Mouse (Mus musculus): ENCODE measurements at regions not wholly inside any gene's neighbourhood (a gene's known extent, or its start where the extent isn't known, plus 50 kb on each side); places are given as distances from the start of the nearest gene placed in this dataset.
A peak's percentile ranks its signal among the peaks of the same experiment; 100 is the strongest.

- Histone ChIP-seq H3K9me3 (ENCODE audit: low read length) (no peaks in the 10 kb centered on the region), H3K27me3 (ENCODE audit: insufficient read depth, low read length) (no peaks in the 10 kb centered on the region), H3K36me3 (ENCODE audit: insufficient read depth, low read length) (no peaks in the 10 kb centered on the region), H3K4me3 (replicated peaks; ENCODE audit: low read length) (no peak overlapping the region), H3K4me1 (replicated peaks; ENCODE audit: low read depth, low read length) (no peaks in the 10 kb centered on the region)
- TF ChIP-seq CTCF (conservative IDR thresholded peaks at IDR 0.05; ENCODE audit: low read length) (no peak), NANOG (IDR thresholded peaks at IDR 0.05; ENCODE audit: borderline replicate concordance, low read length) (no peak), POU5F1 (IDR thresholded peaks at IDR 0.05; ENCODE audit: borderline replicate concordance, low read length) (no peak)
Observed at GRCm38 (mm10) chr2:174178801-174179200, 68.7 kb downstream of the Npepl1 start.

GRCm38 (mm10) chr2:174184797-174185196 lies 74.6 kb downstream of the Npepl1 start:
- TF ChIP-seq POU5F1 (IDR thresholded peaks at IDR 0.05; ENCODE audit: borderline replicate concordance, low read length) (no peak), NANOG (IDR thresholded peaks at IDR 0.05; ENCODE audit: borderline replicate concordance, low read length) (no peak), CTCF (conservative IDR thresholded peaks at IDR 0.05; ENCODE audit: low read length) (no peak)
- Histone ChIP-seq H3K36me3 (ENCODE audit: insufficient read depth, low read length) (no peaks in the 10 kb centered on the region), H3K9me3 (ENCODE audit: low read length) (no peaks in the 10 kb centered on the region)

GRCm38 (mm10) chr2:174191071-174191470 lies 80.9 kb downstream of the Npepl1 start:
- H3K4me3 ChIP-seq (replicated peaks; ENCODE audit: low read length): no peak overlapping the region
- H3K36me3 ChIP-seq (ENCODE audit: insufficient read depth, low read length): no peaks in the 10 kb centered on the region
- TF ChIP-seq CTCF (conservative IDR thresholded peaks at IDR 0.05; ENCODE audit: low read length) (no peak), NANOG (IDR thresholded peaks at IDR 0.05; ENCODE audit: borderline replicate concordance, low read length) (no peak), POU5F1 (IDR thresholded peaks at IDR 0.05; ENCODE audit: borderline replicate concordance, low read length) (no peak)
- peaks cover 26% of the 10 kb centered on the region for H3K27me3 ChIP-seq (ENCODE audit: insufficient read depth, low read length)
- H3K9me3 ChIP-seq (ENCODE audit: low read length): no peaks in the 10 kb centered on the region
- no peaks in the 10 kb centered on the region for H3K4me1 ChIP-seq (replicated peaks; ENCODE audit: low read depth, low read length)

More at GRCm38 (mm10) chr2:174184797-174185196, 74.6 kb downstream of the Npepl1 start:
- H3K27me3 ChIP-seq (ENCODE audit: insufficient read depth, low read length): peaks cover 9% of the 10 kb centered on the region
- no peak overlapping the region for H3K4me3 ChIP-seq (replicated peaks; ENCODE audit: low read length)
- H3K4me1 ChIP-seq (replicated peaks; ENCODE audit: low read depth, low read length): no peaks in the 10 kb centered on the region

- H3K27me3 ChIP-seq (ENCODE audit: insufficient read depth, low read length): peaks cover 25% of the 10 kb centered on the region
Observed at GRCm38 (mm10) chr2:174191516-174191915, 81.4 kb downstream of the Npepl1 start.

GRCm38 (mm10) chr2:174192026-174192425 lies 81.9 kb downstream of the Npepl1 start:
- Histone ChIP-seq H3K36me3 (ENCODE audit: insufficient read depth, low read length) (no peaks in the 10 kb centered on the region), H3K27me3 (ENCODE audit: insufficient read depth, low read length) (peaks cover 23% of the 10 kb centered on the region), H3K9me3 (ENCODE audit: low read length) (no peaks in the 10 kb centered on the region), H3K4me3 (replicated peaks; ENCODE audit: low read length) (no peak overlapping the region), H3K4me1 (replicated peaks; ENCODE audit: low read depth, low read length) (peaks cover 7% of the 10 kb centered on the region)
- TF ChIP-seq CTCF (conservative IDR thresholded peaks at IDR 0.05; ENCODE audit: low read length) (no peak), NANOG (IDR thresholded peaks at IDR 0.05; ENCODE audit: borderline replicate concordance, low read length) (no peak), POU5F1 (IDR thresholded peaks at IDR 0.05; ENCODE audit: borderline replicate concordance, low read length) (no peak)

More at GRCm38 (mm10) chr2:174191516-174191915, 81.4 kb downstream of the Npepl1 start:
- Histone ChIP-seq H3K4me1 (replicated peaks; ENCODE audit: low read depth, low read length) (peaks cover 2% of the 10 kb centered on the region), H3K4me3 (replicated peaks; ENCODE audit: low read length) (no peak overlapping the region), H3K36me3 (ENCODE audit: insufficient read depth, low read length) (no peaks in the 10 kb centered on the region), H3K9me3 (ENCODE audit: low read length) (no peaks in the 10 kb centered on the region)
- TF ChIP-seq NANOG (IDR thresholded peaks at IDR 0.05; ENCODE audit: borderline replicate concordance, low read length): no peak
- TF ChIP-seq POU5F1 (IDR thresholded peaks at IDR 0.05; ENCODE audit: borderline replicate concordance, low read length): no peak
- TF ChIP-seq CTCF (conservative IDR thresholded peaks at IDR 0.05; ENCODE audit: low read length): no peak

GRCm38 (mm10) chr2:174193506-174193905 lies 83.4 kb downstream of the Npepl1 start:
- H3K4me3 ChIP-seq (replicated peaks; ENCODE audit: low read length): no peak overlapping the region
- no peaks in the 10 kb centered on the region for H3K9me3 ChIP-seq (ENCODE audit: low read length)
- H3K36me3 ChIP-seq (ENCODE audit: insufficient read depth, low read length): no peaks in the 10 kb centered on the region
- peaks cover 27% of the 10 kb centered on the region for H3K27me3 ChIP-seq (ENCODE audit: insufficient read depth, low read length)
- H3K4me1 ChIP-seq (replicated peaks; ENCODE audit: low read depth, low read length): peaks cover 16% of the 10 kb centered on the region
- TF ChIP-seq CTCF (conservative IDR thresholded peaks at IDR 0.05; ENCODE audit: low read length) (no peak), POU5F1 (IDR thresholded peaks at IDR 0.05; ENCODE audit: borderline replicate concordance, low read length) (no peak), NANOG (IDR thresholded peaks at IDR 0.05; ENCODE audit: borderline replicate concordance, low read length) (no peak)

GRCm38 (mm10) chr2:174195651-174196050 lies 85.5 kb downstream of the Npepl1 start:
- Histone ChIP-seq H3K4me3 (replicated peaks; ENCODE audit: low read length) (no peak overlapping the region), H3K9me3 (ENCODE audit: low read length) (no peaks in the 10 kb centered on the region), H3K4me1 (replicated peaks; ENCODE audit: low read depth, low read length) (peaks cover 22% of the 10 kb centered on the region), H3K27me3 (ENCODE audit: insufficient read depth, low read length) (peaks cover 19% of the 10 kb centered on the region), H3K36me3 (ENCODE audit: insufficient read depth, low read length) (no peaks in the 10 kb centered on the region)
- TF ChIP-seq CTCF (conservative IDR thresholded peaks at IDR 0.05; ENCODE audit: low read length) (no peak), NANOG (IDR thresholded peaks at IDR 0.05; ENCODE audit: borderline replicate concordance, low read length) (no peak), POU5F1 (IDR thresholded peaks at IDR 0.05; ENCODE audit: borderline replicate concordance, low read length) (no peak)

GRCm38 (mm10) chr2:174196696-174197215 lies 86.6 kb downstream of the Npepl1 start:
- TF ChIP-seq NANOG (IDR thresholded peaks at IDR 0.05; ENCODE audit: borderline replicate concordance, low read length) (no peak), POU5F1 (IDR thresholded peaks at IDR 0.05; ENCODE audit: borderline replicate concordance, low read length) (no peak), CTCF (conservative IDR thresholded peaks at IDR 0.05; ENCODE audit: low read length) (no peak)
- Histone ChIP-seq H3K4me1 (replicated peaks; ENCODE audit: low read depth, low read length) (peaks cover 22% of the 10 kb centered on the region), H3K36me3 (ENCODE audit: insufficient read depth, low read length) (no peaks in the 10 kb centered on the region), H3K27me3 (ENCODE audit: insufficient read depth, low read length) (peaks cover 17% of the 10 kb centered on the region), H3K4me3 (replicated peaks; ENCODE audit: low read length) (0 out of 2 replicates have a peak overlapping the region, but pooled peaks have one; percentile 8), H3K9me3 (ENCODE audit: low read length) (no peaks in the 10 kb centered on the region)
